Mouse (Mus musculus): ENCODE data around the gene Zfyve16.

Zfyve16 gene

DNA sequence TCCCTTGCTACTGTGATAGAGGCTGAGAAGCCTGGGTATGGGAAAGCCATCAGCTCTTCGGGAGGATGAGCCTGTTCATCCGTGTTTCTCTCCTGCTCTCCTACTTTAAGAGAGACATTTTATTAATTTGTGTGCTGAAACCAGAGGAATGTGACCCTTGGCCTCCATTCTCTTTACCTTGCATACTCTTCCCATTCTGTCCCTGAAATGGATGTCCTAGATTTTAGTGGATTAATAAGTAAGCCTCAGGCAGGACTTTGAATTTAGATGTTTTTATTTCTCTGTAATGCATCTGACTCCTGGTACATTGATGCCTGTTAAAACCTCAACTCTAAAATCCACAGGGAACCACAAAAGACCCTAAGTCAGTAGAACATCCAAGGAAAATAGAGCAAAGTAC is 61.3 kb downstream of the Zfyve16 start:
- no peak for DNase-seq (ENCODE audit: extremely low read depth, low read depth, low spot score)

- no peak for DNase-seq (ENCODE audit: extremely low read depth, low read depth, low spot score)
Observed at GRCm38 (mm10) chr13:92467891-92468290, 62.8 kb downstream of the Zfyve16 start.

- no peak for DNase-seq (ENCODE audit: extremely low read depth, low read depth, low spot score)
Observed at GRCm38 (mm10) chr13:92464698-92465097, 66.0 kb downstream of the Zfyve16 start.

DNA sequence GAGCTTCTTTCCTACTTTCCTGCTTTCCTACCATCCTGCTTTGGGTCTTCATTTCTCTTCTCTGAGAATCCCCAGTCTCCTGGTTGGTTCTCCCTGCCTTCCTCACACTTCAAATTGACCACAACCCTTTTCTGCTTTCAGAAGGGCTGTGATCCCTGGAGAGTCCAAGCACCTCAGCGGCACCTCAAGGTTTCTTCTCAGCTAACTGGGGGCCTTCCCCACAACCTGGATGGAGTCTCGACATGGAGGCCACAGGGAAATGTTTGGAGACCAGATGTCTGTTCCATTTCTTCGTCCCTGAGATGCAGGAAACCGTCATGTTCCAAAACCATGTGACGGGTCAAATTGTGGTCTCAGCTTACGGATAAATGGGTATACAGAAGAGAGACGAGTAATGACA is 83.8 kb downstream of the Zfyve16 start:
- no peak for DNase-seq (ENCODE audit: extremely low read depth, low read depth, low spot score)

DNA sequence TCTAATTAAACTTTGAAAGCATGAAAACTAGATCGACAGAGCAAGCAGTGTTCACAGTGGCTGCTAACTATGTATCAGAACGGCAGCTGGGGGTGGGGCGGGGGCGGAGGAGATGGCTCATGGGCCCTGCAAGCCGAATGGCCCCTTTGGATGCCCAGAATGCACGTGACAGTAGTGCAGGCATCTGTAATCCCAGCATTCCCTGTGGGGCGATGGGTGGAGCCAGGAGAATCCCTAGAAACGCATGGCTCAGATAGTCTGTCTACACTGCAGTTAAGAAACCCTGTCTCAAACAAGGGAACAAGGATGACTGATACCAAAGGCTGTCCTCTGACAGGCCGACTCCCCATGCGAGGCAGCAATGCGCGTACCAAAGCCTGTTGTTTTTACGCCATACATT is 90.4 kb downstream of the Zfyve16 start:
- no peak for DNase-seq (ENCODE audit: extremely low read depth, low read depth, low spot score)

DNA sequence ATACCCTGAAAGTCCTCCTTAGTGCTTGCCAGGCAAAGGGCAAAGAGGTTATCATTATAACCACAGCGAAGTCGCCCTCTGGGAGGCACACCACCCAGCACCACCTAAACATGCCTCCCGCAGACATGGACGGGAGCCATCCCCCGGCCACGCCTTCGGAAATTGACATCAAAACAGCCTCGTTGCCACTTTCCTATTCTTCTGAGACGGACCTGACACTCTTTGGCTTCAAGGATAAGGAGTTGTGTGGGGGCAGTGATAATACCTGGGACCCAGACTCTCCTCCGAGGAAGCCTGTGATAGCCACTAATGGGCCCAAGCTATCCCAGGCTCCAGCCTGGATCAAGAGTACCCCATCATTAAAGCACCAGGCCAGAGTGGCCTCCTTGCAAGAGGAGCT is 92.0 kb downstream of the Zfyve16 start:
- no peak for DNase-seq (ENCODE audit: extremely low read depth, low read depth, low spot score)
